Mouse (Mus musculus) lung, postnatal 0 days (tissue): ENCODE data around the gene Pcdh9.

Experiments used
- CTCF ChIP-seq: IDR thresholded peaks from 2 replicates; pipeline ENCODE4 v1.5.1; 2016; ENCODE audit warnings: antibody characterized with exemption, mild to moderate bottlenecking
- EP300 ChIP-seq: IDR thresholded peaks from 2 replicates; pipeline ENCODE4 v1.6.1; 2016; ENCODE audit warnings: antibody characterized with exemption, mild to moderate bottlenecking, control low read depth

DNA sequence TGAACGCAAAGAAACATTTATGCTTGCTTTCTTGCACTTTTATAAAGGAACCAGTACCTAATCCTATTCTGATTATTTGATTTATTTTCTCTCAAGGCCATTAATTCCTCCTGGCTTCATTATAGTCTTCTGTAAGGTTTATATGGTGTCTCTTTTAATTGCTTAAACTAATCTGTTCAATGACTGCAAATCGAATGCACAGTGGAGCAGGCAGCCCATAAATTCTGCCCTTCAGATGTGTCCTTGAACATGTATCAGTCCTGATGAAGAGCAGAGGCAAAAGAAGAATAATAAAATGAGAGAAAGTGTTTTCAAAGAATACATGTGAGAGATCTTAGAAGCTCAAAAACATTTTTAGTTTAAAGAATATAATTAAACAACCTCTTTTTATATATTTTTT lies 263.2 kb downstream of the Pcdh9 start:
- TF ChIP-seq CTCF (no peak), EP300 (no peak)
